Mouse (Mus musculus) lung, embryonic 15.5 days (tissue): ENCODE measurements around the gene Tarbp1. TPM values are rescaled to one million over a fixed set of nuclear protein-coding genes. Genes with fewer than 3 reads are reported as not detected.
A peak's percentile ranks its signal among the peaks of the same experiment; 100 is the strongest.

Source experiments
- ATAC-seq: fragments of 200-750 bp; cut with Nextera tagmentation; 2 replicates; pipeline ENCODE4 v1.8.0; 2017; ENCODE audit warnings: moderate number of reproducible peaks, borderline replicate concordance; ENCODE audit not compliant: low FRiP score, low TSS enrichment; ENCODE audit errors: extremely low read depth
- H3K27ac ChIP-seq: fragments of 300-500 bp; sonication (generic); 2 replicates; pipeline ENCODE4 v1.5.1; 2015; ENCODE audit warnings: moderate library complexity, mild to moderate bottlenecking, inconsistent platforms
- H3K27me3 ChIP-seq: fragments of 300-500 bp; sonication (generic); 2 replicates; pipeline ENCODE4 v1.6.1; 2015; ENCODE audit warnings: inconsistent platforms
- H3K36me3 ChIP-seq: fragments of 300-500 bp; sonication (generic); 2 replicates; pipeline ENCODE4 v1.6.1; 2015; ENCODE audit warnings: inconsistent platforms
- H3K4me1 ChIP-seq: fragments of 300-500 bp; sonication (generic); 2 replicates; pipeline ENCODE4 v1.6.1; 2015; ENCODE audit warnings: inconsistent platforms
- H3K4me2 ChIP-seq: fragments of 300-500 bp; sonication (generic); 2 replicates; pipeline ENCODE4 v1.6.1; 2015; ENCODE audit warnings: inconsistent platforms, mild to moderate bottlenecking, moderate library complexity
- H3K4me3 ChIP-seq: fragments of 300-500 bp; sonication (generic); 2 replicates; pipeline ENCODE4 v1.5.1; 2015; ENCODE audit warnings: mild to moderate bottlenecking, inconsistent platforms
- H3K9ac ChIP-seq: fragments of 300-500 bp; sonication (generic); 2 replicates; pipeline ENCODE4 v1.6.1; 2015; ENCODE audit warnings: inconsistent platforms
- H3K9me3 ChIP-seq: fragments of 300-500 bp; sonication (generic); 2 replicates; pipeline ENCODE4 v1.6.1; 2016; ENCODE audit warnings: inconsistent platforms
- WGBS: fragments of 180-500 bp; shearing (Covaris S2); methylation state at CpG from one replicate; pipeline ENCODE4 v1.1.7; 2015; 5-methylcytosine and 5-hydroxymethylcytosine counted together
- polyA plus RNA-seq: library from polyadenylated mRNA; unstranded; fragments of >200 nt; fragmentation: Nextera tagmentation; extraction: Ambion mirVana; gene quantifications from 2 replicates; pipeline ENCODE4 v1.2.1, GENCODE M21; 2015

The Tarbp1 gene
- 2.7 and 3.0 TPM in 2 replicates for polyA plus RNA-seq

GRCm38 (mm10) chr8:126474299-126475187 is at the start of gene Tarbp1:
Tarbp1 (minus strand) TSS chr8:126475065.
- peak within 1 kb of the TSS; percentile 90 for H3K4me3 ChIP-seq
- H3K36me3 ChIP-seq = peaks cover 14% of the 10 kb centered on the region
- H3K27me3 ChIP-seq = no peaks in the 10 kb centered on the region
- peak; percentile 92 for ATAC-seq
- H3K9ac ChIP-seq = peak within 1 kb of the TSS; percentile 73
- WGBS = under 1% methylated on average over 124 of the region's 124 CpGs
- peak within 1 kb of the TSS; percentile 90 for H3K27ac ChIP-seq
- H3K9me3 ChIP-seq = no peaks in the 10 kb centered on the region
- H3K4me2 ChIP-seq = peak within 1 kb of the TSS; percentile 94
- H3K4me1 ChIP-seq = peaks cover 25% of the 10 kb centered on the region

- peak overlapping the region; percentile 96 for H3K27ac ChIP-seq
- no peaks in the 10 kb centered on the region for H3K9me3 ChIP-seq
- H3K4me1 ChIP-seq = peaks cover 54% of the 10 kb centered on the region
- 35% methylated on average over 18 of the region's 18 CpGs for WGBS
- no peak overlapping the region for H3K9ac ChIP-seq
- 0 out of 2 replicates have a peak overlapping the region, but pooled peaks have one; percentile 6 for H3K4me2 ChIP-seq
- peak; percentile 43; the same call in 1 of the 2 replicates for ATAC-seq
- H3K27me3 ChIP-seq = no peaks in the 10 kb centered on the region
- no peak overlapping the region for H3K4me3 ChIP-seq
- H3K36me3 ChIP-seq = no peaks in the 10 kb centered on the region
Observed at GRCm38 (mm10) chr8:126524233-126524985, 49.5 kb upstream of the Tarbp1 start.

DNA sequence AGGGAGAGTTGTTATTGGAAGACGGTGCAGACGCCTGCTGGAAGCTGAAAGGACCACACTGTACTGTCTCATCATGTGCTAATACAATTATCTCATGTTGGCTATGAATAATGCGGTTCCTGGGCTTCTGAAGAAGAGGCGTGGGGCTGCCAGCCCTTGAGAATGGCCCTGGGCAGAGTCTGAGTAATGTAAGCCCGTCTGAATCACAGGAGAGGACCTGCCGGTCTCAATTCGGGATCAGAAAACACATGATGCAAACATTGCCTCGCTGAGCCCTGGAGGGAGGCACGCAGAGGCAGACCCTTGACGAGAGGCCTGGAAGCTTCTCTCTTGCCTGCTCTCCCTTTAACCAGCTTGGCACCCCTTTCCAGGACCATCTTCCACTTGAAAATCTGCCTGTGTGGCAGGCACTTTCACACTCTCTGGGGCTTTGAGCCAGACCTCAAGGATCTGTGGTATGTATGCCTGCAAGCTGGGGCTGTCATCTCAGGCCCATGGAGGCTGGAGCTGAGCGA is 48.3 kb upstream of the Tarbp1 start:
- Histone ChIP-seq H3K4me2 (no peak overlapping the region), H3K4me1 (peaks cover 48% of the 10 kb centered on the region), H3K27ac (peak overlapping the region; percentile 96), H3K9me3 (no peaks in the 10 kb centered on the region), H3K4me3 (no peak overlapping the region), H3K9ac (no peak overlapping the region), H3K36me3 (no peaks in the 10 kb centered on the region), H3K27me3 (no peaks in the 10 kb centered on the region)
- 0 out of 2 replicates have a peak, but pooled peaks have one; percentile 17 for ATAC-seq
- 57% methylated on average over 11 of the region's 11 CpGs for WGBS

DNA sequence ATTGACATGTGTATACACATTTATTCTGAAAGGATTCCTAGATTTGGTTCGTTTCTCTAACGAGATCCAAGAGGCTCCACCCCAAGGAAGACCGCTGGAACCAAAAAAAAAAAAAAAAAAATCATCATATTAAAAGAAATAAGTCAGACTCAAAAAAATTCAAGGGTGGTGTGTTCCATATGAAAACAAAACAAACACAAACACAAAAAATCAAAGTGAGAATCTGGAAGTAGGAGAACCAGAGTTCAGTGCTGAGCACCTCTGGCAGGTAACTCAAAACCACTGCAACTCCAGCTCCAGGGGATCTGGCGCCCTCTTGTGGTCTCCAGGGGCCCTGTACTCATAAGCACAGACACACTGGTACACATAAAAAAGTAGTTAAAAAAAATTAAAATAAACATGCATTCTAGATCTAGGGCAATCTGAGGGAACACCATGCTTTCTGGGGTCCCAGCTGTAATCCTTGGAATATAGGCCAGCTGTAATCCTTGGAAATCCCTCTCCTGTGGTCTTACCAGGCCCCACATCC is 44.6 kb upstream of the Tarbp1 start:
- Histone ChIP-seq H3K9ac (no peak overlapping the region), H3K4me1 (peaks cover 31% of the 10 kb centered on the region), H3K27ac (no peak overlapping the region), H3K4me3 (no peak overlapping the region), H3K9me3 (no peaks in the 10 kb centered on the region), H3K27me3 (no peaks in the 10 kb centered on the region), H3K4me2 (no peak overlapping the region), H3K36me3 (no peaks in the 10 kb centered on the region)
- WGBS = 85% methylated on average over 4 of the region's 4 CpGs
- no peak for ATAC-seq

DNA sequence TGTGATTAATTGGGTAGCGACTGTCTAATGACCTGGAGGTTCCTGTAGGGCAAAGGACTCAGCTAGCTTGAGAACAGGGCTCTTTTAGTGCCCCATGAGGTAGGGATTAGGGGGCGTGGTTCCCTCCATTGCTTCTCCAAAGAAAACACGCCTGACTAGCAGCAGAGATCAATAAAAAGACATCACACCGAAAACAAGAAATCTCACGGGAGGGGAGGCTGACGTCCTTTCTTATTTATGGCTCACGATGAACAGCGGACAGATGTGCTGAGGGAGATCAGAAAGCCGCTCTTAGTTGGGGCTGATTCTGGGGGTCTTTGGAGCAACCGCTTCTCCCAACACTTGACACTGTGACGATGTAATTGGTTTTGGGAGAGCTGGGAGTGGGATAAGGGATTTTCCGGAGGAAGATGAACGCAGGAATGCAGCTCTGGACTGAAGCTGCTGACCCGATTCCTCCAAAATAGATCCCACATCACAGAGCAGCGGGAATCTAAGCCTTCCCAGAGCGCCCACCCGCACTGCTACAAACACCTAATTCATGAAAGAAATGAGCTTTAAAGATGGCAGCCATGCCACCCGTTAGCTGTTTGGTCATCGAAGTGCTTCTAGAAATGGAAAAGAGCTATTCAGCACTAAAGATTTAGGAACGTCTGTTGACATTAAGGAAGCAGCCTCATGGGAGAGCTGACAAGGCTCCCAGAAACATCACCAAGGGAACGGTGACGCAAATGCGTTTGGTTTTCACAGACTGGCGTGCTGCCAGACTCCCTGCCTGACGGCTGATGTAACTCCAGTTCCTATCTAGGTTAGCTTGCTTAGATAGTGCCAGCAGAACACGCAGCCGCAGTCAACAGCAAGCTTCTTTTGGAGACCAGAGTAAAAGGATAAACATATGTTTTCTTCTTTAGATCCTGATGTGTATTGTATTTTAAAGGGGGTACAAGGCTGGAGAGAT is 42.0 kb upstream of the Tarbp1 start:
- Histone ChIP-seq H3K9ac (peak overlapping the region; percentile 23; the same call in 1 of the 2 replicates), H3K27me3 (no peaks in the 10 kb centered on the region), H3K4me3 (peak overlapping the region; percentile 19), H3K9me3 (no peaks in the 10 kb centered on the region), H3K27ac (peak overlapping the region; percentile 87), H3K4me1 (peaks cover 29% of the 10 kb centered on the region), H3K36me3 (no peaks in the 10 kb centered on the region), H3K4me2 (peak overlapping the region; percentile 63)
- WGBS = 9% methylated on average over 27 of the region's 27 CpGs
- peak; percentile 83; the same call in 1 of the 2 replicates for ATAC-seq

DNA sequence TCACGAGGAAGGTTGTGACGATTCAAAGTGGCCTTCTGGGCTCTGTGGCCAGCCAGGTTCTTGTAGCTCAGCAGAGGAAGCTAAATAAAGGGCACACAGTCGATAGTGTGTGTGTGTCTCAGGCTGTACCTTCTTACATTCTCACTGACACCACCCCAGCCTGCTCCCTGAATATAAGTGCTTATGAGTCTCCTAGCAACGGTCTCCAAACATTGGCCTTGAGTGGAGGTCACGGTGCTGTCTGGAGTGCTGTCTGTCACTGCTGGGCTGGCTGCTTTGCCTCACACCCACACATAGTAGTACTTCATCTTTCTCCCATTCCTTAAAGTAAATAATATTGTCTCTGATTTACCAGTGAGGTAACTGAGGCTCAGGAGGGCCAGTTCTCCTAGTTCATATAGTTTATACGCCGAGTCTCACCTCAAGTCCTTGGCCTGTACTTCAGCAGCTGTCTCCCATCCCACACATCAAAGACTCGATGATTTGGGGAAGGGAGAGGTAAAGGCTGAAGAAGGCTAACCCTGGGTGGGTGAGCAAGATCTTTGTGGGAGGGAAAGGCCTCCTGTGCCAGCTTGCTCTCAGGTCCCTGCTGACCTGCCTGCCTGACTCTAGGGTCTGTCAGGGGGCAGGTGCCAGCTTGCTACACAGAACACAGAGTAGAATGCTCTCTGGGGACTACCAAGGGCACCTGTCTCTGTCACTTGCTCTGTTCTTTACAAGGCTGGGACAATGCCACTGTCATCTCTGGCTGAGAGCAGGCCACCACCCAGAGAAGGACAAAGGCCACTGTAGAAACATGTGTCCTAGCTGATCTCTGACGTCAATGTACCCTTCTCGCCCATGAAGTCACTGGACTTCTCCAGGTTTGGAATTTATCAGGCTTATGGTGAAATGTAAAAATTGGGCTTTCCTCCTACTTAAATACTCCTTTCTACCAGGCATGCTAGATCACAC is 39.4 kb upstream of the Tarbp1 start:
- Histone ChIP-seq H3K4me2 (no peak overlapping the region), H3K27ac (peak overlapping the region; percentile 45; the same call in 1 of the 2 replicates), H3K27me3 (no peaks in the 10 kb centered on the region), H3K9ac (no peak overlapping the region), H3K36me3 (no peaks in the 10 kb centered on the region), H3K4me3 (no peak overlapping the region), H3K4me1 (peaks cover 29% of the 10 kb centered on the region), H3K9me3 (no peaks in the 10 kb centered on the region)
- ATAC-seq = peak; percentile 60
- WGBS = 43% methylated on average over 10 of the region's 10 CpGs

DNA sequence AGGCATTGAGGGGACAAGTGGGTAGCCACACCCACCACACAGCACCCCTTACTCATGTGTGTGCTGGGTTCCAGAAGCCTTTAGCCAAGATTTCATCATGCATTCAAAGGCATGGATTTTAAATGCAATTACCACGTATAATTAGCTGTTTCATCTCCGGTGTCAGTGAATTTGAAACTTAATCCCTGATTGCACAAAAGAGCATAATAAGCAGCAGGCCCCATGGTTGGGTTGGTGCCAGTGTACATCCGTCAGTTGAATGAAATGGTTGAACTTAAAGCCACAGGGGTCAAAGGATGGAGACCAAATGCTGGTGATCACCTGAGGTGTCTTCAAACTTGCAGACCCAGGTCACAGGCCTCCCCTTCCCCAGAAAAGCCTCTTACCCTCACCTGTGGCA is 36.0 kb upstream of the Tarbp1 start:
- 80% methylated on average over 3 of the region's 3 CpGs for WGBS

GRCm38 (mm10) chr8:126509635-126510034 is 34.8 kb upstream of the Tarbp1 start:
- Histone ChIP-seq H3K27me3 (no peaks in the 10 kb centered on the region), H3K9me3 (no peaks in the 10 kb centered on the region), H3K36me3 (no peaks in the 10 kb centered on the region), H3K9ac (no peak overlapping the region), H3K4me2 (no peak overlapping the region), H3K27ac (no peak overlapping the region), H3K4me1 (peaks cover 13% of the 10 kb centered on the region), H3K4me3 (no peak overlapping the region)
- WGBS = 61% methylated on average over 6 of the region's 6 CpGs
- no peak for ATAC-seq

More for the DNA sequence above, 36.0 kb upstream of the Tarbp1 start:
- H3K27me3 ChIP-seq = no peaks in the 10 kb centered on the region
- no peaks in the 10 kb centered on the region for H3K9me3 ChIP-seq
- ATAC-seq = no peak
- no peak overlapping the region for H3K27ac ChIP-seq
- H3K4me1 ChIP-seq = peaks cover 12% of the 10 kb centered on the region
- H3K4me2 ChIP-seq = no peak overlapping the region
- no peak overlapping the region for H3K4me3 ChIP-seq
- no peak overlapping the region for H3K9ac ChIP-seq
- no peaks in the 10 kb centered on the region for H3K36me3 ChIP-seq

DNA sequence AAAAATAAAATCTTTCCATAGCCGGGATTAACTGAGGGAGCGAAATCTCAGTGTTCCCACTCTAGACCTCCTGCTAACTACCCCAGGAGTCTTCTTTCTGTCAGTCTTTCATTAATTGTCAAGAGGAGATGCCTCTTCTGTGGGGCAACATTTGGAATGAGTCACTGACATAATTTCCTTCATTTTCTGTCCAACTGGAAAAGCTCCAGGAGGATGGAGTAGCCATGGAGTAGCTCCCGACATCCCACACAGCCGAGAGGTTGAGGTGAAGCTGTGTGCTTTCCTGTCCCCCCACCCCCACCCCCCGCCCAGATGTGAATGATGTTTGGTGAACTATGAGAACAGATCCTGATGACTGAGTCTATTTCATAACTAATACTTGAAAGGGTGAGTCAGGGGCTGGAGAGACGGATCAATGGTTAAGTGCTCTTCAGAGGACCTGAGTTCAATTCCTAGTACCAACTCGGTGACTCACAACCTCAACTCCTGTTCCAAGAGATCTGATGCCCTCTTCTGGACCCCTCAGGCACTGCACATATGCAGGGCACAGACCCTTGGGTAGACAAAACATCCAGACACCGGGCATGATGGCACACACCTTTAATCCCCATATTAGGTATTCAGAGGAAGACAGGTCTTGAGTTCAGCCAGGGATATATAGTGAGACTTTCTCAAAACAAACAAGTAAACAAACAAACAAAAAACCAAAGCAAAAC is 34.2 kb upstream of the Tarbp1 start:
- 76% methylated on average over 8 of the region's 8 CpGs for WGBS
- H3K27me3 ChIP-seq = no peaks in the 10 kb centered on the region
- H3K4me2 ChIP-seq = no peak overlapping the region
- no peaks in the 10 kb centered on the region for H3K9me3 ChIP-seq
- no peak for ATAC-seq
- no peak overlapping the region for H3K4me3 ChIP-seq
- no peak overlapping the region for H3K27ac ChIP-seq
- peaks cover 10% of the 10 kb centered on the region for H3K4me1 ChIP-seq
- no peak overlapping the region for H3K9ac ChIP-seq
- no peaks in the 10 kb centered on the region for H3K36me3 ChIP-seq
